11 mouse cellular contexts compared by ENCODE assay signal in the genomic region with DNA sequence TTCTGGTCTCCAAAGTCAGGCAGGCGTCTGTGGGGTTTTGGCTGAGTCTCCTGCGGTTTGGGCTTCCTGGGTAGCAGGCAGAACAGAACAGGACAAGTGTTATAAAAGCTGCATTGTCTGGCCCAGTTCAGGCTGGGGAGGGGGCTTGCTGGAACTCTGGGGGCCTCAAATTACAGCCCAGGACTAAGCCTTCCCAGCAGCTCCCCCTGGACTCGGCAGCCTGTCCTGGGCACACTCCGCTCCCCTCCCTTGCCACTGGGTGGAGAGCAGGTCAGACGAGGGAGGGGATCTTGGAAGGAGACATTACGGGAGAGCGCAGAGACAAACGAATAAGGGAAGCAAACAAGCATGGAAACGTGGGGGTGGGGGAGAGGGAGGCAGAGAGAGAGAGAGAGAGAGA. TPM values are rescaled to one million over a fixed set of nuclear protein-coding genes. Genes with fewer than 3 reads are reported as not detected.
DNase-seq lines count a peak whose midpoint lies in the region; ATAC-seq lines count a peak whose summit lies in the region.
"Had no signal": no experiment of that assay in that cellular context is flagged by ENCODE, and none has a peak within 500 bp of the region (broad histone marks: within the 10 kb centered on the region; RNA-seq: fewer than 3 reads in every experiment).

No protein-coding gene starts in this region.

- H3K27ac ChIP-seq in heart, embryonic 16.5 days (ENCODE audit: low read length): peak overlapping the region; percentile 84
- peak overlapping the region; percentile 70 for H3K27ac ChIP-seq in hindbrain, embryonic 12.5 days
- H3K27ac ChIP-seq in midbrain, embryonic 14.5 days (replicated peaks; ENCODE audit: low read depth, low read length): no peak overlapping the region

- H3K9me3 ChIP-seq in heart, embryonic 16.5 days (replicated peaks; ENCODE audit: control insufficient read depth, low read length): 0 out of 2 replicates have a peak, but pooled peaks cover 3% of the 10 kb centered on the region
- peaks cover 6% of the 10 kb centered on the region; the same call in 1 of the 2 replicates for H3K9me3 ChIP-seq in hindbrain, embryonic 12.5 days (replicated peaks)
- no peaks in the 10 kb centered on the region for H3K9me3 ChIP-seq in midbrain, embryonic 14.5 days (ENCODE audit: control insufficient read depth, low read length)

- H3K4me3 ChIP-seq in heart, embryonic 16.5 days (ENCODE audit: low read length): peak overlapping the region; percentile 87
- H3K4me3 ChIP-seq in hindbrain, embryonic 12.5 days: peak overlapping the region; percentile 59
- no peak overlapping the region for H3K4me3 ChIP-seq in midbrain, embryonic 14.5 days (replicated peaks; ENCODE audit: low read depth, low read length)

- intact Hi-C loops in heart, postnatal 14 days (cut with DNase I): no loop called here
- intact Hi-C loops in left cerebral cortex, postnatal 25 days (cut with DNase I): no loop called here

- no peak for ATAC-seq in heart, embryonic 16.5 days (replicated peaks; ENCODE audit: extremely low read depth, insufficient read depth, low FRiP score)
- peak; percentile 54; the same call in 1 of the 2 replicates for ATAC-seq in hindbrain, embryonic 12.5 days (ENCODE audit: low FRiP score)
- ATAC-seq in midbrain, embryonic 14.5 days (ENCODE audit: low FRiP score, low TSS enrichment): no peak

- H3K27me3 ChIP-seq in heart, embryonic 16.5 days (ENCODE audit: control insufficient read depth, insufficient read depth, low read length): 0 out of 2 replicates have a peak, but pooled peaks cover 2% of the 10 kb centered on the region
- H3K27me3 ChIP-seq in hindbrain, embryonic 12.5 days: peaks cover 50% of the 10 kb centered on the region
- peaks cover 34% of the 10 kb centered on the region for H3K27me3 ChIP-seq in midbrain, embryonic 14.5 days (ENCODE audit: control insufficient read depth, insufficient read depth, low read length)

- 27% methylated on average over 9 of the region's 9 CpGs for WGBS in heart, embryonic 16.5 days
- 10% methylated on average over 9 of the region's 9 CpGs for WGBS in hindbrain, embryonic 12.5 days
- WGBS in midbrain, embryonic 14.5 days: 4% methylated on average over 9 of the region's 9 CpGs

- DNase-seq in heart, postnatal 14 days: no peak
- peak; percentile 75 for DNase-seq in embryo, embryonic 11 days
- peak; percentile 37 for DNase-seq in midbrain, embryonic 14.5 days
- no peak for DNase-seq in urinary bladder, postnatal 4 days (ENCODE audit: low spot score in 2 of 2)
- DNase-seq in left cerebral cortex, postnatal 25 days (ENCODE audit: low spot score in 2 of 2): no peak
- DNase-seq in kidney, adult 11 months: no peak
- DNase-seq: adrenal gland, adult 2 months; kidney, adult 2 months; right cerebral cortex, postnatal 4 days had no signal

- peak overlapping the region; percentile 94 for H3K4me2 ChIP-seq in heart, embryonic 16.5 days (ENCODE audit: low read depth, low read length)
- peak overlapping the region; percentile 70 for H3K4me2 ChIP-seq in hindbrain, embryonic 12.5 days (replicated peaks)
- peak overlapping the region; percentile 88 for H3K4me2 ChIP-seq in midbrain, embryonic 14.5 days (ENCODE audit: low read length)

- peaks cover 28% of the 10 kb centered on the region for H3K4me1 ChIP-seq in heart, embryonic 16.5 days (ENCODE audit: control insufficient read depth, insufficient read depth, low read length)
- H3K4me1 ChIP-seq in hindbrain, embryonic 12.5 days: peaks cover 48% of the 10 kb centered on the region
- H3K4me1 ChIP-seq in midbrain, embryonic 14.5 days (ENCODE audit: control insufficient read depth, insufficient read depth, low read length): peaks cover 15% of the 10 kb centered on the region; the same call in 1 of the 2 replicates

- peaks cover 9% of the 10 kb centered on the region for H3K36me3 ChIP-seq in heart, embryonic 16.5 days (ENCODE audit: control insufficient read depth, insufficient read depth)
- H3K36me3 ChIP-seq in hindbrain, embryonic 12.5 days: peaks cover 7% of the 10 kb centered on the region
- no peaks in the 10 kb centered on the region for H3K36me3 ChIP-seq in midbrain, embryonic 14.5 days (ENCODE audit: control insufficient read depth, insufficient read depth, low read length)

- H3K9ac ChIP-seq in heart, embryonic 16.5 days (ENCODE audit: low read length): peak overlapping the region; percentile 90
- H3K9ac ChIP-seq in hindbrain, embryonic 12.5 days: peak overlapping the region; percentile 70
- no peak overlapping the region for H3K9ac ChIP-seq in midbrain, embryonic 14.5 days (replicated peaks; ENCODE audit: low read length)

RNA-seq across cellular contexts. Expression of a gene that starts 3.3 kb away (rescaled TPM):
- polyA plus RNA-seq in heart, embryonic 16.5 days (2015; fragmentation: Nextera tagmentation; extraction: Ambion mirVana): 9.7 and 10.7 TPM in 2 replicates
- total RNA-seq in heart, postnatal 14 days (2021): 1 to 10 TPM; 2.8 to 3.9 TPM
- 15.0 and 20.9 TPM in 2 replicates for polyA plus RNA-seq in hindbrain, embryonic 12.5 days (2016; fragmentation: Nextera tagmentation; extraction: Ambion mirVana)
- polyA plus RNA-seq in midbrain, embryonic 14.5 days (2014; fragmentation: Nextera tagmentation; extraction: Ambion mirVana): 8.3 and 8.4 TPM in 2 replicates
- 1 to 10 TPM in 1 of 2 experiments, under 1 TPM in 1; 0.80 to 1.4 TPM for total RNA-seq in left cerebral cortex, postnatal 25 days (2021)

Comparison
In these comparisons a context has a peak if more than half of its experiments do, and no peak if none do; other contexts are left out.
1. DNase-seq: peak in embryo, embryonic 11 days (single experiment) and midbrain, embryonic 14.5 days (single experiment); none in heart, postnatal 14 days (0 of 2), urinary bladder, postnatal 4 days (0 of 2), left cerebral cortex, postnatal 25 days (0 of 2) and kidney, adult 11 months (single experiment).
2. Peak in every context shown above with its lines, with median percentiles within 50 percentile points of each other: H3K4me2 ChIP-seq.